Mouse (Mus musculus) heart, embryonic 15.5 days (tissue): ENCODE data around the gene Runx3. TPM values are rescaled to one million over a fixed set of nuclear protein-coding genes. Genes with fewer than 3 reads are reported as not detected.

Source experiments
- ATAC-seq: fragments of 200-750 bp; cut with Nextera tagmentation; replicated peaks from 2 replicates; pipeline ENCODE4 v1.8.0; 2017; ENCODE audit warnings: low read depth, moderate TSS enrichment; ENCODE audit not compliant: insufficient number of reproducible peaks, insufficient read depth, low FRiP score
- H3K27ac ChIP-seq: fragments of 300-500 bp; sonication (generic); 2 replicates; pipeline ENCODE4 v1.5.1; 2015; ENCODE audit warnings: mild to moderate bottlenecking, inconsistent platforms
- H3K27me3 ChIP-seq: fragments of 300-500 bp; sonication (generic); 2 replicates; pipeline ENCODE4 v1.6.1; 2015; ENCODE audit warnings: inconsistent platforms
- H3K36me3 ChIP-seq: fragments of 300-500 bp; sonication (generic); 2 replicates; pipeline ENCODE4 v1.6.1; 2015; ENCODE audit warnings: mild to moderate bottlenecking, inconsistent platforms
- H3K4me1 ChIP-seq: fragments of 300-500 bp; sonication (generic); replicated peaks from 2 replicates; pipeline ENCODE4 v1.6.1; 2015; ENCODE audit warnings: inconsistent platforms
- H3K4me2 ChIP-seq: fragments of 300-500 bp; sonication (generic); 2 replicates; pipeline ENCODE4 v1.6.1; 2015; ENCODE audit warnings: inconsistent platforms, mild to moderate bottlenecking, moderate library complexity
- H3K4me3 ChIP-seq: fragments of 300-500 bp; sonication (generic); 2 replicates; pipeline ENCODE4 v1.5.1; 2015; ENCODE audit warnings: mild to moderate bottlenecking, inconsistent platforms
- H3K9ac ChIP-seq: fragments of 300-500 bp; sonication (generic); 2 replicates; pipeline ENCODE4 v1.6.1; 2015; ENCODE audit warnings: mild to moderate bottlenecking, inconsistent platforms
- H3K9me3 ChIP-seq: fragments of 300-500 bp; sonication (generic); replicated peaks from 2 replicates; pipeline ENCODE4 v1.6.1; 2016; ENCODE audit warnings: inconsistent platforms
- WGBS: fragments of 180-500 bp; shearing (Covaris S2); methylation state at CpG from one replicate; pipeline ENCODE4 v1.1.7; 2015; ENCODE audit warnings: mixed read lengths; 5-methylcytosine and 5-hydroxymethylcytosine counted together
- polyA plus RNA-seq: library from polyadenylated mRNA; unstranded; fragments of >200 nt; fragmentation: Nextera tagmentation; extraction: Ambion mirVana; gene quantifications from 2 replicates; pipeline ENCODE4 v1.2.1, GENCODE M21; 2015

The Runx3 gene
- polyA plus RNA-seq, 1 experiment from 2014 or later: 0.14 TPM

- H3K4me3 ChIP-seq: peak overlapping the region; percentile 47
- H3K4me2 ChIP-seq: peak overlapping the region; percentile 75
- ATAC-seq: no peak
- H3K27me3 ChIP-seq: peaks cover 34% of the 10 kb centered on the region
- 0 out of 2 replicates have a peak overlapping the region, but pooled peaks have one; percentile 23 for H3K9ac ChIP-seq
- H3K9me3 ChIP-seq: no peaks in the 10 kb centered on the region
- H3K36me3 ChIP-seq: no peaks in the 10 kb centered on the region
- 4% methylated on average over 14 of the region's 14 CpGs for WGBS
- peaks cover 22% of the 10 kb centered on the region for H3K4me1 ChIP-seq
- H3K27ac ChIP-seq: no peak overlapping the region
Measured at GRCm38 (mm10) chr4:135203279-135203678, 82.8 kb downstream of the Runx3 start.

GRCm38 (mm10) chr4:135203806-135204560, 83.5 kb downstream of the Runx3 start:
- Histone ChIP-seq H3K4me3 (peak overlapping the region; percentile 47), H3K27me3 (peaks cover 34% of the 10 kb centered on the region), H3K4me2 (peak overlapping the region; percentile 75), H3K4me1 (peaks cover 22% of the 10 kb centered on the region), H3K9ac (peak overlapping the region; percentile 23; the same call in 1 of the 2 replicates), H3K9me3 (no peaks in the 10 kb centered on the region), H3K27ac (no peak overlapping the region; the same call in 1 of the 2 replicates), H3K36me3 (no peaks in the 10 kb centered on the region)
- ATAC-seq: no peak
- WGBS: 22% methylated on average over 17 of the region's 17 CpGs

- Histone ChIP-seq H3K4me2 (no peak overlapping the region), H3K27me3 (peaks cover 34% of the 10 kb centered on the region), H3K36me3 (no peaks in the 10 kb centered on the region), H3K9me3 (no peaks in the 10 kb centered on the region), H3K4me3 (no peak overlapping the region), H3K27ac (no peak overlapping the region), H3K4me1 (peaks cover 22% of the 10 kb centered on the region), H3K9ac (no peak overlapping the region)
- ATAC-seq: no peak
- WGBS: 59% methylated on average over 5 of the region's 5 CpGs
Measured at GRCm38 (mm10) chr4:135204666-135205065, 84.2 kb downstream of the Runx3 start.

- no peak overlapping the region for H3K27ac ChIP-seq
- H3K4me1 ChIP-seq: peaks cover 22% of the 10 kb centered on the region
- H3K4me3 ChIP-seq: no peak overlapping the region
- H3K4me2 ChIP-seq: no peak overlapping the region
- no peak for ATAC-seq
- H3K9me3 ChIP-seq: no peaks in the 10 kb centered on the region
- H3K36me3 ChIP-seq: peaks cover 3% of the 10 kb centered on the region; the same call in 1 of the 2 replicates
- H3K27me3 ChIP-seq: peaks cover 29% of the 10 kb centered on the region
- WGBS: 25% methylated on average over 5 of the region's 5 CpGs
- no peak overlapping the region for H3K9ac ChIP-seq
Measured at GRCm38 (mm10) chr4:135205254-135205653, 84.8 kb downstream of the Runx3 start.

GRCm38 (mm10) chr4:135205711-135206600, 85.5 kb downstream of the Runx3 start:
- Histone ChIP-seq H3K9ac (peak overlapping the region; percentile 51), H3K9me3 (no peaks in the 10 kb centered on the region), H3K4me1 (peaks cover 22% of the 10 kb centered on the region), H3K36me3 (peaks cover 10% of the 10 kb centered on the region), H3K4me3 (peak overlapping the region; percentile 48), H3K27ac (no peak overlapping the region), H3K27me3 (peaks cover 29% of the 10 kb centered on the region), H3K4me2 (peak overlapping the region; percentile 92)
- peak; percentile 50; the same call in 1 of the 2 replicates for ATAC-seq
- WGBS: 2% methylated on average over 46 of the region's 47 CpGs

- peaks cover 7% of the 10 kb centered on the region for H3K4me1 ChIP-seq
- no peaks in the 10 kb centered on the region for H3K9me3 ChIP-seq
- no peak overlapping the region for H3K4me2 ChIP-seq
- H3K27ac ChIP-seq: no peak overlapping the region
- H3K36me3 ChIP-seq: peaks cover 31% of the 10 kb centered on the region
- H3K4me3 ChIP-seq: no peak overlapping the region
- peaks cover 12% of the 10 kb centered on the region for H3K27me3 ChIP-seq
- no peak overlapping the region for H3K9ac ChIP-seq
- no peak for ATAC-seq
- WGBS: 71% methylated on average over 2 of the region's 2 CpGs
Measured at GRCm38 (mm10) chr4:135209846-135210245, 89.4 kb downstream of the Runx3 start.

GRCm38 (mm10) chr4:135219652-135220051, 99.2 kb downstream of the Runx3 start:
- Histone ChIP-seq H3K4me2 (no peak overlapping the region), H3K4me1 (peaks cover 21% of the 10 kb centered on the region), H3K4me3 (no peak overlapping the region), H3K27me3 (no peaks in the 10 kb centered on the region), H3K36me3 (peaks cover 78% of the 10 kb centered on the region), H3K27ac (0 out of 2 replicates have a peak overlapping the region, but pooled peaks have one; percentile 17), H3K9me3 (no peaks in the 10 kb centered on the region), H3K9ac (no peak overlapping the region)
- WGBS: 49% methylated on average over 4 of the region's 4 CpGs
- no peak for ATAC-seq

- no peak for ATAC-seq
- H3K27ac ChIP-seq: peak overlapping the region; percentile 17; the same call in 1 of the 2 replicates
- no peak overlapping the region for H3K4me2 ChIP-seq
- WGBS: 64% methylated on average over 3 of the region's 3 CpGs
- no peaks in the 10 kb centered on the region for H3K9me3 ChIP-seq
- H3K27me3 ChIP-seq: no peaks in the 10 kb centered on the region
- H3K4me1 ChIP-seq: peaks cover 21% of the 10 kb centered on the region
- no peak overlapping the region for H3K4me3 ChIP-seq
- H3K36me3 ChIP-seq: peaks cover 80% of the 10 kb centered on the region
- no peak overlapping the region for H3K9ac ChIP-seq
Measured at GRCm38 (mm10) chr4:135220641-135221040, 100.2 kb downstream of the Runx3 start.

GRCm38 (mm10) chr4:135221632-135222407, 101.4 kb downstream of the Runx3 start:
- H3K27ac ChIP-seq: peak overlapping the region; percentile 41
- H3K9ac ChIP-seq: no peak overlapping the region
- peaks cover 24% of the 10 kb centered on the region for H3K4me1 ChIP-seq
- WGBS: 63% methylated on average over 12 of the region's 12 CpGs
- H3K4me2 ChIP-seq: no peak overlapping the region
- peaks cover 73% of the 10 kb centered on the region for H3K36me3 ChIP-seq
- no peak overlapping the region for H3K4me3 ChIP-seq
- ATAC-seq: no peak
- no peaks in the 10 kb centered on the region for H3K9me3 ChIP-seq
- H3K27me3 ChIP-seq: no peaks in the 10 kb centered on the region

- Histone ChIP-seq H3K4me2 (no peak overlapping the region), H3K9ac (no peak overlapping the region), H3K36me3 (peaks cover 53% of the 10 kb centered on the region), H3K4me3 (no peak overlapping the region), H3K9me3 (no peaks in the 10 kb centered on the region), H3K27ac (no peak overlapping the region), H3K27me3 (no peaks in the 10 kb centered on the region), H3K4me1 (peaks cover 27% of the 10 kb centered on the region)
- 86% methylated on average over 9 of the region's 9 CpGs for whole genome bisulfite sequencing
- ATAC-seq: no peak
Measured at GRCm38 (mm10) chr4:135223808-135224207, 103.4 kb downstream of the Runx3 start.
